ENCODE assay signal across 12 mouse cellular contexts in genomic region chr5:112521703-112522527, GRCm38 (mm10). TPM values are rescaled to one million over a fixed set of nuclear protein-coding genes. Genes with fewer than 3 reads are reported as not detected.
A peak's percentile ranks its signal among the peaks of the same experiment; 100 is the strongest.
DNase-seq lines count a peak whose midpoint lies in the region; ATAC-seq and TF ChIP-seq lines count a peak whose summit lies in the region.
"Had no signal": no experiment of that assay in that cellular context is flagged by ENCODE, and none has a peak within 500 bp of the region (broad histone marks: within the 10 kb centered on the region; RNA-seq: fewer than 3 reads in every experiment).

No protein-coding gene starts in this region.

- H3K36me3 ChIP-seq in lung, embryonic 14.5 days (ENCODE audit: insufficient read depth): no peaks in the 10 kb centered on the region
- no peaks in the 10 kb centered on the region for H3K36me3 ChIP-seq in hindbrain, postnatal 0 days (ENCODE audit: insufficient read depth, low read length)
- no peaks in the 10 kb centered on the region for H3K36me3 ChIP-seq in neural tube, embryonic 14.5 days (ENCODE audit: control insufficient read depth, insufficient read depth, low read length)

- DNase-seq in cerebellum, adult 9-11 months: peak; percentile 63
- no peak for DNase-seq in cerebellum, adult 9-10 months
- peak; percentile 25 for DNase-seq in lung, embryonic 14.5 days
- no peak for DNase-seq in lung, postnatal 36 days
- DNase-seq in hindbrain, postnatal 0 days (ENCODE audit: low spot score): peak; percentile 83
- DNase-seq in adrenal gland, adult 18-20 months (ENCODE audit: low spot score in 2 of 2): no peak
- DNase-seq: kidney, adult 11 months; right cerebral cortex, postnatal 4 days; thymus, adult 18-20 months had no signal

- WGBS in lung, embryonic 14.5 days: 11% methylated on average over 19 of the region's 19 CpGs
- WGBS in hindbrain, postnatal 0 days: 9% methylated on average over 19 of the region's 19 CpGs
- WGBS in neural tube, embryonic 14.5 days: 11% methylated on average over 19 of the region's 19 CpGs

- H3K4me3 ChIP-seq in lung, embryonic 14.5 days (ENCODE audit: low read depth, low read length): no peak overlapping the region
- no peak overlapping the region for H3K4me3 ChIP-seq in hindbrain, postnatal 0 days (ENCODE audit: low read length)
- no peak overlapping the region for H3K4me3 ChIP-seq in neural tube, embryonic 14.5 days (ENCODE audit: low read depth, low read length)
- H3K4me3 ChIP-seq: erythroblast, embryonic 14.5 days had no signal

- peaks cover 12% of the 10 kb centered on the region; the same call in 1 of the 2 replicates for H3K4me1 ChIP-seq in lung, embryonic 14.5 days (ENCODE audit: insufficient read depth)
- H3K4me1 ChIP-seq in hindbrain, postnatal 0 days (ENCODE audit: insufficient read depth, low read length): peaks cover 48% of the 10 kb centered on the region
- H3K4me1 ChIP-seq in neural tube, embryonic 14.5 days (ENCODE audit: control insufficient read depth, insufficient read depth, low read length): peaks cover 22% of the 10 kb centered on the region

- no peak overlapping the region for H3K9ac ChIP-seq in lung, embryonic 14.5 days
- H3K9ac ChIP-seq in hindbrain, postnatal 0 days (replicated peaks; ENCODE audit: low read length): 0 out of 2 replicates have a peak overlapping the region, but pooled peaks have one; percentile 17
- 0 out of 2 replicates have a peak overlapping the region, but pooled peaks have one; percentile 8 for H3K9ac ChIP-seq in neural tube, embryonic 14.5 days (replicated peaks; ENCODE audit: low read depth, low read length)

- peak overlapping the region; percentile 39; the same call in 1 of the 2 replicates for H3K4me2 ChIP-seq in lung, embryonic 14.5 days
- 0 out of 2 replicates have a peak overlapping the region, but pooled peaks have one; percentile 17 for H3K4me2 ChIP-seq in hindbrain, postnatal 0 days (ENCODE audit: low read depth, low read length)
- no peak overlapping the region for H3K4me2 ChIP-seq in neural tube, embryonic 14.5 days (ENCODE audit: low read depth, low read length)

- no peak overlapping the region for H3K27ac ChIP-seq in lung, embryonic 14.5 days (ENCODE audit: low read depth)
- H3K27ac ChIP-seq in hindbrain, postnatal 0 days: peak overlapping the region; percentile 58
- H3K27ac ChIP-seq in neural tube, embryonic 14.5 days (ENCODE audit: low read depth, low read length): no peak overlapping the region

- ATAC-seq in lung, embryonic 14.5 days (ENCODE audit: insufficient read depth): peak; percentile 20; the same call in 1 of the 2 replicates
- ATAC-seq in hindbrain, postnatal 0 days: peak; percentile 46; the same call in 1 of the 2 replicates
- ATAC-seq in neural tube, embryonic 14.5 days (ENCODE audit: low read depth): no peak
- no peak for ATAC-seq in megakaryocyte, adult 5-6 weeks (ENCODE audit: poor library complexity, severe bottlenecking)

- no peaks in the 10 kb centered on the region for H3K9me3 ChIP-seq in lung, embryonic 14.5 days (ENCODE audit: low read depth, low read length)
- no peaks in the 10 kb centered on the region for H3K9me3 ChIP-seq in hindbrain, postnatal 0 days (ENCODE audit: low read length)
- no peaks in the 10 kb centered on the region for H3K9me3 ChIP-seq in neural tube, embryonic 14.5 days (ENCODE audit: control insufficient read depth, low read length)

- no peak for TF ChIP-seq CTCF in lung, embryonic 14.5 days (IDR thresholded peaks at IDR 0.05; ENCODE audit: low read depth)
- no peak for TF ChIP-seq CTCF in hindbrain, postnatal 0 days (IDR thresholded peaks at IDR 0.05; ENCODE audit: low read depth)

- H3K27me3 ChIP-seq in lung, embryonic 14.5 days (ENCODE audit: insufficient read depth, low read length): no peaks in the 10 kb centered on the region
- H3K27me3 ChIP-seq in hindbrain, postnatal 0 days (ENCODE audit: insufficient read depth, low read length): no peaks in the 10 kb centered on the region
- no peaks in the 10 kb centered on the region for H3K27me3 ChIP-seq in neural tube, embryonic 14.5 days (ENCODE audit: control insufficient read depth, insufficient read depth, low read length)

RNA-seq across cellular contexts. Expression of gene Sez6l, which starts 55.1 kb away (rescaled TPM):
- polyA plus RNA-seq in lung, embryonic 14.5 days (2014; fragmentation: Nextera tagmentation; extraction: Ambion mirVana): 0.30 and 0.32 TPM in 2 replicates
- total RNA-seq in hindbrain, postnatal 0 days (2014; rRNA removed): 80.1 and 93.5 TPM in 2 replicates
- polyA plus RNA-seq in hindbrain, postnatal 0 days (2015; fragmentation: Nextera tagmentation; extraction: Ambion mirVana): 39.5 and 43.5 TPM in 2 replicates
- 27.6 and 30.4 TPM in 2 replicates for polyA plus RNA-seq in neural tube, embryonic 14.5 days (2014; fragmentation: Nextera tagmentation; extraction: Ambion mirVana)
- not detected in 2 replicates for total RNA-seq in megakaryocyte, adult 5-6 weeks (2015)
- not detected in 2 replicates for total RNA-seq in megakaryocyte, adult 5-6 weeks (2017)
- total RNA-seq in adrenal gland, adult 18-20 months (2021): 1 to 10 TPM; 4.3 to 5.3 TPM
- polyA plus RNA-seq: erythroblast, embryonic 14.5 days had no signal

Comparison
In these comparisons a context has a peak if more than half of its experiments do, and no peak if none do; other contexts are left out.
1. DNase-seq: peak in cerebellum, adult 9-11 months (single experiment), lung, embryonic 14.5 days (single experiment) and hindbrain, postnatal 0 days (single experiment); none in cerebellum, adult 9-10 months (single experiment), lung, postnatal 36 days (single experiment) and adrenal gland, adult 18-20 months (0 of 2).
2. ATAC-seq: peak in lung, embryonic 14.5 days (single experiment) and hindbrain, postnatal 0 days (single experiment); none in neural tube, embryonic 14.5 days (single experiment) and megakaryocyte, adult 5-6 weeks (single experiment).
3. RNA of gene Sez6l, which starts 55.1 kb away (total RNA-seq): 80.1 to 93.5 TPM in hindbrain, postnatal 0 days; 4.3 to 5.3 TPM in adrenal gland, adult 18-20 months and not detected in megakaryocyte, adult 5-6 weeks; every median in the first group is over 10 times any median in the second.